ENCODE assay signal across 8 mouse cellular contexts in the genomic region with DNA sequence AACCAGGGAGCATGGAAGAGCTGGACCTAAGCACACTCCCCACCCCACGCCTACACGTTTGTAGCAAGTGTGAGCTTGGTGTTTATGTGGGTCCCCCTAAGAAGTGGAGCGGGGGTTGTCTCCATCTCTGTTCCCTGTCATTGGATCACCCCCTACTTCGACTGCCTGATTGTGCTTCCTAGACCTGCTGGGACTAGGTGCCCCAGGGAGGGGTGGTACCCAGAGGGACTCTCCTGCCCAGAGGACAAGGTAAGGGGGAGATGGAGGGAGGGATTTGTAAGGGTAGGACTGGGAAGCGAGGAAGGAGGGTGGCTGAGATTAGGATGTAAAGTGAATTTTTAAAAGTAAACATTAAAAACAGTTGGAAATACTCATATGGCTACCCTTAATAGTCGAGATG. TPM values are rescaled to one million over a fixed set of nuclear protein-coding genes. Genes with fewer than 3 reads are reported as not detected.
DNase-seq lines count a peak whose midpoint lies in the region; ATAC-seq and TF ChIP-seq lines count a peak whose summit lies in the region.

No protein-coding gene starts in this region.

- no peak for ATAC-seq in kidney, postnatal 0 days (replicated peaks; ENCODE audit: low FRiP score, low read depth)
- ATAC-seq in embryonic facial prominence, embryonic 15.5 days (ENCODE audit: insufficient number of reproducible peaks, low FRiP score, low TSS enrichment, low read depth), result no peak
- no peak; the same call in 1 of the 2 replicates for ATAC-seq in intestine, embryonic 14.5 days (replicated peaks; ENCODE audit: low FRiP score, low TSS enrichment, low read depth)

- DNase-seq in kidney, postnatal 0 days (ENCODE audit: low spot score), result no peak
- DNase-seq in kidney, adult 11 months, result no peak
- DNase-seq in intestine, embryonic 14.5 days (ENCODE audit: low spot score), result no peak
- DNase-seq in neural tube, embryonic 10.5 days (ENCODE audit: extremely low spot score, low spot score), result peak; percentile 31
- DNase-seq in right cerebral cortex, postnatal 4 days, result no peak
- DNase-seq in gastrocnemius, postnatal 4 days (ENCODE audit: low spot score in 2 of 2), result no peak
- DNase-seq in gastrocnemius, postnatal 25 days, result no peak

- TF ChIP-seq CTCF in kidney, postnatal 0 days (IDR thresholded peaks at IDR 0.05; ENCODE audit: low read depth), result no peak

- H3K9ac ChIP-seq in kidney, postnatal 0 days (ENCODE audit: low read depth, low read length), result peak overlapping the region; percentile 67
- peak overlapping the region; percentile 54 for H3K9ac ChIP-seq in embryonic facial prominence, embryonic 15.5 days
- peak overlapping the region; percentile 53 for H3K9ac ChIP-seq in intestine, embryonic 14.5 days (ENCODE audit: low read length)

- peaks cover 15% of the 10 kb centered on the region; the same call in 1 of the 2 replicates for H3K4me1 ChIP-seq in kidney, postnatal 0 days (replicated peaks; ENCODE audit: insufficient read depth, low read length)
- peaks cover 29% of the 10 kb centered on the region for H3K4me1 ChIP-seq in embryonic facial prominence, embryonic 15.5 days
- peaks cover 14% of the 10 kb centered on the region for H3K4me1 ChIP-seq in intestine, embryonic 14.5 days (replicated peaks; ENCODE audit: control insufficient read depth, insufficient read depth, low read length)

- no peaks in the 10 kb centered on the region for H3K9me3 ChIP-seq in kidney, postnatal 0 days (replicated peaks; ENCODE audit: low read length)
- no peaks in the 10 kb centered on the region for H3K9me3 ChIP-seq in embryonic facial prominence, embryonic 15.5 days (replicated peaks)
- no peaks in the 10 kb centered on the region for H3K9me3 ChIP-seq in intestine, embryonic 14.5 days (ENCODE audit: control insufficient read depth, low read length)

- no peaks in the 10 kb centered on the region for H3K27me3 ChIP-seq in kidney, postnatal 0 days (ENCODE audit: insufficient read depth, low read length)
- no peaks in the 10 kb centered on the region for H3K27me3 ChIP-seq in embryonic facial prominence, embryonic 15.5 days
- H3K27me3 ChIP-seq in intestine, embryonic 14.5 days (replicated peaks; ENCODE audit: control insufficient read depth, insufficient read depth, low read length), result no peaks in the 10 kb centered on the region

- 0 out of 2 replicates have a peak, but pooled peaks cover 10% of the 10 kb centered on the region for H3K36me3 ChIP-seq in kidney, postnatal 0 days (ENCODE audit: insufficient read depth, low read length)
- peaks cover 22% of the 10 kb centered on the region for H3K36me3 ChIP-seq in embryonic facial prominence, embryonic 15.5 days
- H3K36me3 ChIP-seq in intestine, embryonic 14.5 days (ENCODE audit: control insufficient read depth, insufficient read depth, low read length), result peaks cover 22% of the 10 kb centered on the region

- H3K4me2 ChIP-seq in kidney, postnatal 0 days (ENCODE audit: low read length), result peak overlapping the region; percentile 81
- H3K4me2 ChIP-seq in embryonic facial prominence, embryonic 15.5 days (replicated peaks), result peak overlapping the region; percentile 64
- peak overlapping the region; percentile 67 for H3K4me2 ChIP-seq in intestine, embryonic 14.5 days (ENCODE audit: low read length)

- 7% methylated on average over 6 of the region's 6 CpGs for WGBS in kidney, postnatal 0 days
- WGBS in embryonic facial prominence, embryonic 15.5 days, result 12% methylated on average over 6 of the region's 6 CpGs
- 10% methylated on average over 6 of the region's 6 CpGs for WGBS in intestine, embryonic 14.5 days

- H3K27ac ChIP-seq in kidney, postnatal 0 days, result no peak overlapping the region
- peak overlapping the region; percentile 82 for H3K27ac ChIP-seq in embryonic facial prominence, embryonic 15.5 days (replicated peaks)
- no peak overlapping the region for H3K27ac ChIP-seq in intestine, embryonic 14.5 days (ENCODE audit: low read depth)

- H3K4me3 ChIP-seq in kidney, postnatal 0 days (replicated peaks; ENCODE audit: low read depth, low read length), result peak overlapping the region; percentile 60
- peak overlapping the region; percentile 61 for H3K4me3 ChIP-seq in embryonic facial prominence, embryonic 15.5 days (replicated peaks)
- peak overlapping the region; percentile 67 for H3K4me3 ChIP-seq in intestine, embryonic 14.5 days (ENCODE audit: low read depth, low read length)

RNA-seq across cellular contexts. Expression of gene Gm26920, which starts 0.8 kb away (rescaled TPM):
- 0.83 and 1.8 TPM in 2 replicates for polyA plus RNA-seq in kidney, postnatal 0 days (2015; fragmentation: Nextera tagmentation; extraction: Ambion mirVana)
- 0.73 and 1.9 TPM in 2 replicates for polyA plus RNA-seq in embryonic facial prominence, embryonic 15.5 days (2015; fragmentation: Nextera tagmentation; extraction: Ambion mirVana)
- polyA plus RNA-seq in intestine, embryonic 14.5 days (2014; fragmentation: Nextera tagmentation; extraction: Ambion mirVana), result 0.87 and 1.5 TPM in 2 replicates
- not detected for total RNA-seq in gastrocnemius, postnatal 4 days (2021)
- not detected for total RNA-seq in gastrocnemius, postnatal 25 days (2021)

RNA-seq across cellular contexts. Expression of gene Zfp566, which starts 0.9 kb away (rescaled TPM):
- 9.5 and 9.6 TPM in 2 replicates for polyA plus RNA-seq in kidney, postnatal 0 days (2015; fragmentation: Nextera tagmentation; extraction: Ambion mirVana)
- 9.4 and 10.6 TPM in 2 replicates for polyA plus RNA-seq in embryonic facial prominence, embryonic 15.5 days (2015; fragmentation: Nextera tagmentation; extraction: Ambion mirVana)
- polyA plus RNA-seq in intestine, embryonic 14.5 days (2014; fragmentation: Nextera tagmentation; extraction: Ambion mirVana), result 8.3 and 11.2 TPM in 2 replicates
- total RNA-seq in gastrocnemius, postnatal 4 days (2021), result 1 to 10 TPM; 4.8 to 5.6 TPM
- total RNA-seq in gastrocnemius, postnatal 25 days (2021), result 1 to 10 TPM; 1.6 to 2.3 TPM

RNA-seq across cellular contexts. Expression of gene Zfp260, which starts 5.2 kb away (rescaled TPM):
- 79.8 and 84.7 TPM in 2 replicates for polyA plus RNA-seq in kidney, postnatal 0 days (2015; fragmentation: Nextera tagmentation; extraction: Ambion mirVana)
- polyA plus RNA-seq in embryonic facial prominence, embryonic 15.5 days (2015; fragmentation: Nextera tagmentation; extraction: Ambion mirVana), result 120 and 122 TPM in 2 replicates
- 91.8 and 115 TPM in 2 replicates for polyA plus RNA-seq in intestine, embryonic 14.5 days (2014; fragmentation: Nextera tagmentation; extraction: Ambion mirVana)
- 10 to 100 TPM; 52.5 to 65.2 TPM for total RNA-seq in gastrocnemius, postnatal 4 days (2021)
- 10 to 100 TPM; 24.1 to 24.4 TPM for total RNA-seq in gastrocnemius, postnatal 25 days (2021)

RNA-seq across cellular contexts. Expression of gene Zfp82, which starts 16.7 kb away (rescaled TPM):
- polyA plus RNA-seq in kidney, postnatal 0 days (2015; fragmentation: Nextera tagmentation; extraction: Ambion mirVana), result 2.7 and 3.7 TPM in 2 replicates
- 7.9 and 8.3 TPM in 2 replicates for polyA plus RNA-seq in embryonic facial prominence, embryonic 15.5 days (2015; fragmentation: Nextera tagmentation; extraction: Ambion mirVana)
- 4.9 and 5.4 TPM in 2 replicates for polyA plus RNA-seq in intestine, embryonic 14.5 days (2014; fragmentation: Nextera tagmentation; extraction: Ambion mirVana)
- 1 to 10 TPM; 4.4 to 5.3 TPM for total RNA-seq in gastrocnemius, postnatal 4 days (2021)
- 1 to 10 TPM; 1.5 to 1.7 TPM for total RNA-seq in gastrocnemius, postnatal 25 days (2021)

RNA-seq across cellular contexts. Expression of gene Zfp382, which starts 32.3 kb away (rescaled TPM):
- polyA plus RNA-seq in kidney, postnatal 0 days (2015; fragmentation: Nextera tagmentation; extraction: Ambion mirVana), result 4.9 and 5.5 TPM in 2 replicates
- polyA plus RNA-seq in embryonic facial prominence, embryonic 15.5 days (2015; fragmentation: Nextera tagmentation; extraction: Ambion mirVana), result 14.6 and 15.4 TPM in 2 replicates
- 4.2 and 5.8 TPM in 2 replicates for polyA plus RNA-seq in intestine, embryonic 14.5 days (2014; fragmentation: Nextera tagmentation; extraction: Ambion mirVana)
- total RNA-seq in gastrocnemius, postnatal 4 days (2021), result 1 to 10 TPM; 8.0 to 9.4 TPM
- 1 to 10 TPM; 1.0 to 1.1 TPM for total RNA-seq in gastrocnemius, postnatal 25 days (2021)
